Mouse (Mus musculus): ENCODE data around the gene Mrto4.

DNA sequence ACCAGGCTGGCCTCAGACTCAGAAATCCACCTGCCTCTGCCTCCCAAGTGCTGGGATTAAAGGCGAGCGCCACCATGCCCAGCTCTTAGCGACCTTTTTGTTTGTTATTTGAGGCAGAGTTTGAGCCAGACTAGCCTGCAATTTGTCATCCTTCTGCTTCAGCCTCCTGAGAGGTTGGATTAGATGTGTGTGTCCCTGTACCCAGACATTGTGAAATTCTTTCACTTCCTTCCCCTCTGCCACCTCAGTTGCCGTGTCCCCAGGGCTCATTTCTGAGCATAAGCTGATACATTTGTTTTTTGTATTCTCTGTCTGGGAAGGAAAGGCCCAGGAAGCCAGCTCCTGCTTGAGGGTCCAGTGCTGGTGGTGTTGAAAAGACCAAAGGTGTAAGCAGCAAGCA, 11.5 kb downstream of the Mrto4 start:
- TF ChIP-seq POLR2A (IDR thresholded peaks at IDR 0.05; ENCODE audit: borderline replicate concordance, low read depth, low read length) (no peak), CTCF (IDR thresholded peaks at IDR 0.05; ENCODE audit: low read depth, low read length) (no peak)
